Mouse (Mus musculus) midbrain, postnatal 0 days (tissue): ENCODE data around the gene Kcnj12. TPM values are rescaled to one million over a fixed set of nuclear protein-coding genes. Genes with fewer than 3 reads are reported as not detected.

Source experiments
- ATAC-seq: fragments of 200-750 bp; cut with Nextera tagmentation; 2 replicates; pipeline ENCODE4 v1.8.0; 2017; ENCODE audit warnings: moderate number of reproducible peaks, mild to moderate bottlenecking, moderate TSS enrichment, moderate library complexity; ENCODE audit not compliant: low FRiP score
- DNase-seq: peaks from one replicate; pipeline ENCODE4 v3.0.0-alpha.2; 2015; ENCODE audit warnings: low spot score
- H3K27ac ChIP-seq: fragments of 300-500 bp; sonication (generic); 2 replicates; pipeline ENCODE4 v1.5.1; 2014; ENCODE audit warnings: low read depth, mild to moderate bottlenecking, low read length, mixed read lengths
- H3K27me3 ChIP-seq: fragments of 300-500 bp; sonication (generic); 2 replicates; pipeline ENCODE4 v1.6.1; 2014; ENCODE audit warnings: low read length, control low read depth, mixed read lengths; ENCODE audit not compliant: insufficient read depth
- H3K36me3 ChIP-seq: fragments of 300-500 bp; sonication (generic); 2 replicates; pipeline ENCODE4 v1.6.1; 2014; ENCODE audit warnings: low read length, control low read depth, mixed read lengths; ENCODE audit not compliant: insufficient read depth
- H3K4me1 ChIP-seq: fragments of 300-500 bp; sonication (generic); 2 replicates; pipeline ENCODE4 v1.6.1; 2014; ENCODE audit warnings: mild to moderate bottlenecking, control low read depth, antibody characterized with exemption, low read length, mixed read lengths; ENCODE audit not compliant: insufficient read depth
- H3K4me2 ChIP-seq: fragments of 300-500 bp; sonication (generic); 2 replicates; pipeline ENCODE4 v1.6.1; 2014; ENCODE audit warnings: low read depth, mild to moderate bottlenecking, low read length, mixed read lengths; ENCODE audit not compliant: poor library complexity, severe bottlenecking
- H3K4me3 ChIP-seq: fragments of 300-500 bp; sonication (generic); 2 replicates; pipeline ENCODE4 v1.5.1; 2014; ENCODE audit warnings: low read depth, mild to moderate bottlenecking, low read length, moderate library complexity
- H3K9ac ChIP-seq: fragments of 300-500 bp; sonication (generic); replicated peaks from 2 replicates; pipeline ENCODE4 v1.6.1; 2014; ENCODE audit warnings: mild to moderate bottlenecking, low read length, moderate library complexity, mixed read lengths; ENCODE audit not compliant: poor library complexity, severe bottlenecking
- H3K9me3 ChIP-seq: fragments of 300-500 bp; sonication (generic); 2 replicates; pipeline ENCODE4 v1.6.1; 2016; ENCODE audit warnings: low read length, control low read depth
- CTCF ChIP-seq: IDR thresholded peaks from 2 replicates; pipeline ENCODE4 v1.5.1; 2016; ENCODE audit warnings: antibody characterized with exemption, mild to moderate bottlenecking
- WGBS: fragments of 180-500 bp; shearing (Covaris S2); extraction: QIAGEN DNeasy Blood & Tissue Kit; methylation state at CpG from one replicate; pipeline ENCODE4 v1.1.7; 2014; 5-methylcytosine and 5-hydroxymethylcytosine counted together
- polyA plus RNA-seq: library from polyadenylated mRNA; unstranded; fragments of >200 nt; fragmentation: Nextera tagmentation; extraction: Ambion mirVana; gene quantifications from 2 replicates; pipeline ENCODE4 v1.2.1, GENCODE M21; 2015
- total RNA-seq: library from RNA; depleted of rRNA; stranded (reverse); fragments of >200 nt; gene quantifications from 2 replicates; pipeline ENCODE4 v1.2.3, GENCODE M21; 2014

Kcnj12 gene
- total and polyA plus RNA-seq, 2 experiments from 2014 or later = 3.1 to 23.6 TPM

DNA sequence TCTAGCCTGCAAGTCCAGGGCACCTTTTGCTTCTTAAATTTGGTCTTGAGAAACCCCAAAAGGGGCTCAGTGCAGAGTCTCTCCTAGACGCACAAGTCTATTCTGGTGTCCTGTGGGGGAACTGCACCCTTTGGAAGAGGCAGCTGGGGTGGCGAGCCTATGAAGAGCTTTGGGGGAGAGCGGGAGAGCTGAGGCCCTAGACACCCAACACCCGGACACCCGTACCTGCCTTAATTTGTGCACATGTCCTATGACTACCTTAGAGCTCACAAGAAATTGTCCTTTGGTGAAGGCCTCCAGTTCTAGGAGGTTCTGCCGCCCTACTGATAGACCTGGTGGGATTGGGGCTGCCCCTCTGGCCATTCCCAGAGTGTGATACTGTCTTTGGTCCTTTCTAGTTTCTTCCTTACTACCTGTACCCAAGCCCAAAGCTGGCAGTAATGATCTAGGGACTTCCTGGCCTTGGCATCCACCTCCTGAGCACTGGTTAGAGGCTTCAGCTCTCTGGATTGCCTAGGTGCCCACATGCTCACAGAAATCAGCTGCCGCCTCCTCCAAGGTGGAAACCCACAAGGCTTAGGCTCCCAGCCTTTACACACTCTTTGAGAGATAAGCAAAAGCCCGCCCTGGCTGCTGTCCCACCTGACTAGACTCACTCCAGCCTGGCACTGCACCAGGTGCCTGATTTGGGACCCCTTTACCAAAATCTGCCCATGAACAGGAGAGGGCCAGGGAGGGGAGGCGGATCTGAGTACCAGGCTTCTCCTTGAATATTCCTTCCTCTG is 1.2 kb downstream of the Kcnj12 start:
- peaks cover 18% of the 10 kb centered on the region for H3K27me3 ChIP-seq
- H3K9ac ChIP-seq = 0 out of 2 replicates have a peak overlapping the region, but pooled peaks have one; percentile 52
- no peak for ATAC-seq
- H3K4me2 ChIP-seq = peak overlapping the region; percentile 65
- no peaks in the 10 kb centered on the region for H3K9me3 ChIP-seq
- peak overlapping the region; percentile 73 for H3K4me3 ChIP-seq
- no peak overlapping the region for H3K27ac ChIP-seq
- WGBS = 50% methylated on average over 9 of the region's 9 CpGs
- no peak for DNase-seq
- no peaks in the 10 kb centered on the region for H3K36me3 ChIP-seq
- 0 out of 2 replicates have a peak, but pooled peaks cover 6% of the 10 kb centered on the region for H3K4me1 ChIP-seq
- no peak for TF ChIP-seq CTCF

DNA sequence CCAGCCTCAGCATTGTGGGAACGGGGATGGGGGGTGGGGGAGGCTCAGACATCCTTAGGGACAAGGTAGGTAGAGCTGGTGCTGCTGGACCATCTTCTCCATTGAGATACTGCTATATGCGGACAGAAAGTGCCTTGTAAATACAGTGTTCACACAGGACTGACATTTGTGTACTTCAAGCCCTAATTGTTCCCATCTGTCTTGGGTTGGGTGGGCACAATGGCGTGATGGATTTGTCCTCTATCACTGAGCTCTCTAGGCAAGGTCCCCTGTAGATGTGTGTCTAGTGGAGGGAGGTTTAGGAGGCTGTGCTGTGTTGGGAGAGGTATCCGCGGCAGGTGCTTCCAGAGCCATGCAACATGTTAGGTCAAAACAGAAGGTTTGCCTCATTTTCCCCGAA is 2.0 kb downstream of the Kcnj12 start:
- DNase-seq (no peak), ATAC-seq (no peak)
- TF ChIP-seq CTCF = no peak
- H3K36me3 ChIP-seq = no peaks in the 10 kb centered on the region
- H3K9ac ChIP-seq = no peak overlapping the region
- 81% methylated on average over 6 of the region's 6 CpGs for WGBS
- H3K9me3 ChIP-seq = no peaks in the 10 kb centered on the region
- H3K4me3 ChIP-seq = no peak overlapping the region
- no peak overlapping the region for H3K4me2 ChIP-seq
- no peak overlapping the region for H3K27ac ChIP-seq
- 0 out of 2 replicates have a peak, but pooled peaks cover 6% of the 10 kb centered on the region for H3K4me1 ChIP-seq
- H3K27me3 ChIP-seq = peaks cover 18% of the 10 kb centered on the region

DNA sequence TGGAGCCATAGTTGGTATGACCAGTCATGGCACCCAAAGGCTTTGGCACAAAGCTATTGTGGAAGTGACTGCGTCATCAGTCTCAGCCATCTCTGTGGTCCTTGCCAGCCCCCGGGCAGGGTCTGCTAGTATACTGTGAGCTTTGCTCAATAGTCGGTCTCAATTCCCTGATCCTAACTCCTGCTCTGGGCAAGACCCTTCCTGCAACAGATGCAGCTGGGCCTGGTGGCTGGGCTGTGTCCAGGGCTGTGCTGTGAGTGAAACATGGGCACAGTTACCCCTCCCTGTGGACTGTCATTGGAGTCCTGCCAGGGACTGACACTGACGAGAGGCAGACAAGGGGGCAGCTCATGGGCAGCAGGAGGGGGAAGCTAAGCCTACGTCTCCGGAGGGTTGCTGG is 2.6 kb downstream of the Kcnj12 start:
- no peak overlapping the region for H3K4me2 ChIP-seq
- peak; percentile 80 for DNase-seq
- WGBS = 33% methylated on average over 6 of the region's 6 CpGs
- no peak overlapping the region for H3K27ac ChIP-seq
- TF ChIP-seq CTCF = no peak
- H3K9me3 ChIP-seq = no peaks in the 10 kb centered on the region
- no peak overlapping the region for H3K9ac ChIP-seq
- ATAC-seq = 0 out of 2 replicates have a peak, but pooled peaks have one; percentile 39
- H3K36me3 ChIP-seq = no peaks in the 10 kb centered on the region
- no peak overlapping the region for H3K4me3 ChIP-seq
- H3K27me3 ChIP-seq = peaks cover 18% of the 10 kb centered on the region
- 0 out of 2 replicates have a peak, but pooled peaks cover 6% of the 10 kb centered on the region for H3K4me1 ChIP-seq

DNA sequence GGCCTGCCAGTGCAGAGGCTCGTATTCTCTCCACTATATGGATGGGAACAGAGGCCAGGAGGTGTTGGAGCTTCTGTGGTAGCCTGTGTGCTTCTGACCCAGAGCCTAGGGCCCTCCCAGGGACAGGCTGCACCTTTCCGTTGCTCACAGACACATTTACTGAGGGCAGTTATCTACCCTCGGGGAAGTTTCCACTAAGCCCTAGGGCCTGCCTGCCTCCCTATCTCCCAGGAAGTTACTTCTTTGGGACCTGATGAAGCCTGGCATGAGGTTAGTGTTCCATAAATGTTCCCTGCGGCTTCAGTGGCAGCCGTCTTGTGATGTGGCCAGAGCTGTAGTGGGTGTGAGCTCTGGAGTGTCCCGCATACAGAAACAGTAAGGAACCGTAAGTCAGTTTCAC is 3.2 kb downstream of the Kcnj12 start:
- Histone ChIP-seq H3K27ac (no peak overlapping the region), H3K27me3 (peaks cover 18% of the 10 kb centered on the region), H3K9ac (no peak overlapping the region), H3K4me1 (0 out of 2 replicates have a peak, but pooled peaks cover 6% of the 10 kb centered on the region), H3K4me3 (no peak overlapping the region), H3K4me2 (no peak overlapping the region), H3K36me3 (no peaks in the 10 kb centered on the region), H3K9me3 (no peaks in the 10 kb centered on the region)
- DNase-seq (no peak), ATAC-seq (no peak)
- no peak for TF ChIP-seq CTCF
- WGBS = 76% methylated on average over 7 of the region's 7 CpGs

DNA sequence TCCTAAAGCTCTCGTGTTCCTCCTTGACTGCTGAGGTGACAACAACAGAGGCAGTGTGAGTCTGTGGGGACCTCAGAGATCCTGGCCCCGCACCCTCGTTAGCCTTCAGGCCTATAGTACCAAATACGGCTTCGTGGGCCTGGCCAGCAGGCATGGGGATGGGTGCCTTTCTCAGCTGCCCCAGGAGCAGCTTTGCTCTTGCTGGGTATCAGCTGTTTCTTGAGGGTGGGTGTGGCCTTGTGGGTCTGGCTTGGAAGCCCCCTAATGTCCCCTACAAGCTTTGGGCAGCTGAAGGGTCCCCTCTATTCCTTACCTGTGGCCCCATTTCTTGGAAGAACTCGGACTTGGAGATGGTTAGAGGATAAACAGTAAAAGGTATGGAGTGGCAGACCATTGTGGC is 4.0 kb downstream of the Kcnj12 start:
- Histone ChIP-seq H3K36me3 (no peaks in the 10 kb centered on the region), H3K4me1 (0 out of 2 replicates have a peak, but pooled peaks cover 6% of the 10 kb centered on the region), H3K9me3 (no peaks in the 10 kb centered on the region), H3K4me3 (no peak overlapping the region), H3K27me3 (peaks cover 18% of the 10 kb centered on the region; the same call in 1 of the 2 replicates), H3K27ac (no peak overlapping the region), H3K9ac (no peak overlapping the region), H3K4me2 (no peak overlapping the region)
- DNase-seq = no peak
- WGBS = 86% methylated on average over 6 of the region's 6 CpGs
- TF ChIP-seq CTCF = no peak
- ATAC-seq = no peak

DNA sequence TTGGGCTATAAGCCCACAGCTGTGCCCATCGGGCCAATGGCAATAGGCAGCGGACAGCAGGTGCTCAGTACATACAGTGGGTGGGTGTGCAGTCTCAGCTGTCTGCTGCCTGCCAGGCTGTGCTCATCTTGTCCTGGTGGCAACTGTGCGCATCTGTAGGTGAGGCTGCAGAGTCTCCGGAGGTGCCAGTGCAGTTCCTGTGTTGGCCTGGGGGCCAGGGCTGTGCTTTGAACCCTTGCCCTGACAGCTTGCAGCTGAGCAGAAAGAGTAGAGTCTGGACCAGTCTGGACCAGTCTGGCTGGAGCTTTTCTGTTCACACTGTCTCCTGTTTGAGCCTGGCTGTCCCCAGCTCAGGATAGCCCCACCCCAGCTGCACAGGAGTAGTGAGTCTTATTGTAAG is 4.8 kb downstream of the Kcnj12 start:
- Histone ChIP-seq H3K4me2 (no peak overlapping the region), H3K9ac (no peak overlapping the region), H3K27me3 (peaks cover 18% of the 10 kb centered on the region; the same call in 1 of the 2 replicates), H3K9me3 (no peaks in the 10 kb centered on the region), H3K4me3 (no peak overlapping the region), H3K36me3 (no peaks in the 10 kb centered on the region), H3K4me1 (0 out of 2 replicates have a peak, but pooled peaks cover 6% of the 10 kb centered on the region), H3K27ac (no peak overlapping the region)
- ATAC-seq = no peak
- TF ChIP-seq CTCF = no peak
- no peak for DNase-seq
- 84% methylated on average over 4 of the region's 4 CpGs for WGBS
